In genomic region chr8:78508719-78509272, GRCm38 (mm10) we compare ENCODE assay signal across 8 mouse cellular contexts. TPM values are rescaled to one million over a fixed set of nuclear protein-coding genes. Genes with fewer than 3 reads are reported as not detected.
DNase-seq lines count a peak whose midpoint lies in the region; ATAC-seq and TF ChIP-seq lines count a peak whose summit lies in the region.

TSS of gene Rbmxl1 (minus strand) at chr8:78508898.

- no peak for TF ChIP-seq CTCF in C2C12 (IDR thresholded peaks at IDR 0.05; ENCODE audit: control insufficient read depth, insufficient read depth, insufficient read length)
- no peak for TF ChIP-seq CTCF in brain, embryonic 14.5 days (IDR thresholded peaks at IDR 0.05; ENCODE audit: borderline replicate concordance, extremely low read depth, insufficient read depth, insufficient read length)

- H3K27me3 ChIP-seq in C2C12 (ENCODE audit: control insufficient read depth, insufficient read depth, insufficient read length) = no peaks in the 10 kb centered on the region
- H3K27me3 ChIP-seq in erythroblast, embryonic 14.5 days (ENCODE audit: control insufficient read depth) = no peaks in the 10 kb centered on the region
- no peaks in the 10 kb centered on the region for H3K27me3 ChIP-seq in heart, embryonic 13.5 days (replicated peaks)
- H3K27me3 ChIP-seq in liver, embryonic 12.5 days (replicated peaks) = no peaks in the 10 kb centered on the region
- H3K27me3 ChIP-seq in stomach, embryonic 15.5 days (replicated peaks) = no peaks in the 10 kb centered on the region

- H3K79me3 ChIP-seq in C2C12 (ENCODE audit: low read depth) = peaks cover 54% of the 10 kb centered on the region

- H3K4me2 ChIP-seq in heart, embryonic 13.5 days = peak within 1 kb of the TSS; percentile 98
- peak within 1 kb of the TSS; percentile 91 for H3K4me2 ChIP-seq in liver, embryonic 12.5 days
- H3K4me2 ChIP-seq in stomach, embryonic 15.5 days = peak within 1 kb of the TSS; percentile 91

- H3K79me2 ChIP-seq in C2C12 (ENCODE audit: control insufficient read depth, insufficient read depth) = peaks cover 89% of the 10 kb centered on the region

- no peaks in the 10 kb centered on the region for H3K9me3 ChIP-seq in erythroblast, embryonic 14.5 days (ENCODE audit: control insufficient read depth, low read length)
- H3K9me3 ChIP-seq in heart, embryonic 13.5 days = no peaks in the 10 kb centered on the region
- H3K9me3 ChIP-seq in liver, embryonic 12.5 days (replicated peaks) = no peaks in the 10 kb centered on the region
- no peaks in the 10 kb centered on the region for H3K9me3 ChIP-seq in stomach, embryonic 15.5 days

- DNase-seq in brain, embryonic 14.5 days (ENCODE audit: low read depth) = peak; percentile 96
- DNase-seq in kidney, postnatal 10 days = peak; percentile 96
- peak; percentile 76 to 86 for DNase-seq in natural killer cell, adult 2 months (ENCODE audit: low spot score in 2 of 2)

- TF ChIP-seq POLR2A in brain, embryonic 14.5 days (IDR thresholded peaks at IDR 0.05; ENCODE audit: borderline replicate concordance, extremely low read depth, insufficient read depth, insufficient read length, poor library complexity, severe bottlenecking) = peak; percentile 58

- H3ac ChIP-seq in C2C12 (ENCODE audit: control insufficient read depth, insufficient read length, low read depth) = peak within 1 kb of the TSS; percentile 98

- H3K4me3 ChIP-seq in C2C12 (ENCODE audit: insufficient read depth, poor library complexity, severe bottlenecking) = peak within 1 kb of the TSS; percentile 89
- H3K4me3 ChIP-seq in erythroblast, embryonic 14.5 days (replicated peaks) = peak within 1 kb of the TSS; percentile 98
- H3K4me3 ChIP-seq in heart, embryonic 13.5 days = peak within 1 kb of the TSS; percentile 86
- H3K4me3 ChIP-seq in liver, embryonic 12.5 days = peak within 1 kb of the TSS; percentile 90
- H3K4me3 ChIP-seq in stomach, embryonic 15.5 days (replicated peaks) = peak within 1 kb of the TSS; percentile 93

- H3K4me1 ChIP-seq in erythroblast, embryonic 14.5 days (ENCODE audit: control insufficient read depth) = peaks cover 33% of the 10 kb centered on the region
- H3K4me1 ChIP-seq in heart, embryonic 13.5 days = peaks cover 17% of the 10 kb centered on the region
- H3K4me1 ChIP-seq in liver, embryonic 12.5 days = peaks cover 27% of the 10 kb centered on the region
- H3K4me1 ChIP-seq in stomach, embryonic 15.5 days = peaks cover 7% of the 10 kb centered on the region

- peak within 1 kb of the TSS; percentile 96 for H3K27ac ChIP-seq in heart, embryonic 13.5 days (replicated peaks)
- peak within 1 kb of the TSS; percentile 93 for H3K27ac ChIP-seq in liver, embryonic 12.5 days
- peak within 1 kb of the TSS; percentile 97 for H3K27ac ChIP-seq in stomach, embryonic 15.5 days

- H3K36me3 ChIP-seq in C2C12 (ENCODE audit: control insufficient read depth, insufficient read depth) = peaks cover 23% of the 10 kb centered on the region
- H3K36me3 ChIP-seq in erythroblast, embryonic 14.5 days (ENCODE audit: control insufficient read depth) = peaks cover 29% of the 10 kb centered on the region
- H3K36me3 ChIP-seq in heart, embryonic 13.5 days = peaks cover 29% of the 10 kb centered on the region
- peaks cover 23% of the 10 kb centered on the region for H3K36me3 ChIP-seq in liver, embryonic 12.5 days
- peaks cover 18% of the 10 kb centered on the region; the same call in 1 of the 2 replicates for H3K36me3 ChIP-seq in stomach, embryonic 15.5 days

- peak; percentile 72 for ATAC-seq in heart, embryonic 13.5 days (ENCODE audit: extremely low read depth, insufficient number of reproducible peaks, low FRiP score, low TSS enrichment)
- ATAC-seq in liver, embryonic 12.5 days = peak; percentile 86
- ATAC-seq in stomach, embryonic 15.5 days (ENCODE audit: insufficient read depth, low FRiP score, low read depth) = peak; percentile 85

- under 1% methylated on average over 70 of the region's 70 CpGs for WGBS in heart, embryonic 13.5 days
- WGBS in liver, embryonic 12.5 days (ENCODE audit: insufficient replicate concordance) = under 1% methylated on average over 67 of the region's 70 CpGs
- WGBS in stomach, embryonic 15.5 days = under 1% methylated on average over 70 of the region's 70 CpGs

- peak within 1 kb of the TSS; percentile 99 for H3K9ac ChIP-seq in heart, embryonic 13.5 days
- peak within 1 kb of the TSS; percentile 96 for H3K9ac ChIP-seq in liver, embryonic 12.5 days
- H3K9ac ChIP-seq in stomach, embryonic 15.5 days = peak within 1 kb of the TSS; percentile 95

TF ChIP-seq in C2C12, 6 proteins besides CTCF, POLR2A, EP300 and RAD21:
- no peak for TF ChIP-seq USF1 (IDR thresholded peaks at IDR 0.05; ENCODE audit: low read depth)
- no peak for TF ChIP-seq FOSL1 (IDR thresholded peaks at IDR 0.05; ENCODE audit: insufficient read depth, low read length, poor library complexity, severe bottlenecking)
- no peak for TF ChIP-seq MAX (IDR thresholded peaks at IDR 0.05)
- TF ChIP-seq MYOD1 (IDR thresholded peaks at IDR 0.05; ENCODE audit: control insufficient read depth, insufficient read length, low read depth) = no peak

RNA-seq across cellular contexts. Expression of gene Rbmxl1, which starts in this region (rescaled TPM):
- polyA plus RNA-seq in C2C12 (2012; fragmentation: generic; extraction: Trizol) = 94.8 TPM
- 144 and 150 TPM in 2 replicates for polyA plus RNA-seq in brain, embryonic 14.5 days (2012; rRNA removed)
- polyA plus RNA-seq in erythroblast, embryonic 14.5 days (2012) = 9.6 and 9.9 TPM in 2 replicates
- polyA plus RNA-seq in heart, embryonic 13.5 days (2015; fragmentation: Nextera tagmentation; extraction: Ambion mirVana) = 140 and 151 TPM in 2 replicates
- 168 and 171 TPM in 2 replicates for polyA plus RNA-seq in liver, embryonic 12.5 days (2016; fragmentation: Nextera tagmentation; extraction: Ambion mirVana)
- polyA plus RNA-seq in stomach, embryonic 15.5 days (2015; fragmentation: Nextera tagmentation; extraction: Ambion mirVana) = 191 and 204 TPM in 2 replicates

Comparison
In these comparisons a context has a peak if more than half of its experiments do, and no peak if none do; other contexts are left out.
1. Peak in every context shown above with its lines: DNase-seq, ATAC-seq, H3K4me3 ChIP-seq and H3K27ac ChIP-seq.